Mouse (Mus musculus): ENCODE data around the gene Eif2ak4.

GRCm38 (mm10) chr2:118520042-118520933, 131.9 kb downstream of the Eif2ak4 start:
- peak; percentile 81; the same call in 1 of the 2 replicates for TF ChIP-seq EP300 (IDR thresholded peaks at IDR 0.05; ENCODE audit: insufficient read depth, low read depth, low read length)
- TF ChIP-seq CTCF (IDR thresholded peaks at IDR 0.05) = no peak
- TF ChIP-seq POLR2A (IDR thresholded peaks at IDR 0.05; ENCODE audit: insufficient read depth, low read depth, low read length) = 0 out of 2 replicates have a peak, but pooled peaks have one; percentile 19

Measured in heart, adult 2 months (tissue).